Mouse (Mus musculus) myocyte (in vitro differentiated cells): ENCODE results near the gene Ackr1.

Source experiments
- CEBPB ChIP-seq: IDR thresholded peaks from 2 replicates; pipeline ENCODE4 v1.6.1; 2011; ENCODE audit warnings: mild to moderate bottlenecking, moderate library complexity; ENCODE audit not compliant: poor library complexity, insufficient read depth, severe bottlenecking
- E2F4 ChIP-seq: IDR thresholded peaks from one replicate; pipeline ENCODE4 v1.6.1; 2011; ENCODE audit warnings: mild to moderate bottlenecking, control low read depth, moderate library complexity; ENCODE audit not compliant: insufficient read depth
- MAX ChIP-seq: IDR thresholded peaks from one replicate; pipeline ENCODE4 v1.6.1; 2011; ENCODE audit warnings: low read depth, mild to moderate bottlenecking, control low read depth
- POLR2A ChIP-seq: IDR thresholded peaks from one replicate; pipeline ENCODE4 v1.6.1; 2011; ENCODE audit warnings: low read depth, mild to moderate bottlenecking, control low read depth, moderate library complexity; ENCODE audit not compliant: insufficient read length
- REST ChIP-seq: IDR thresholded peaks from one replicate; pipeline ENCODE4 v1.6.1; 2011; ENCODE audit warnings: mild to moderate bottlenecking, control low read depth, moderate library complexity; ENCODE audit not compliant: insufficient read depth, insufficient read length
- TCF3 ChIP-seq: IDR thresholded peaks from one replicate; pipeline ENCODE4 v1.6.1; 2011; ENCODE audit warnings: low read depth, control low read depth; ENCODE audit not compliant: insufficient read length

GRCm38 (mm10) chr1:173374020-173374419 is 40.5 kb upstream of the Ackr1 start:
- TF ChIP-seq POLR2A (no peak), E2F4 (no peak), REST (no peak), CEBPB (no peak), MAX (no peak), TCF3 (no peak)
